Mouse (Mus musculus) gastrocnemius, postnatal 14 days (tissue): ENCODE measurements around the gene Apobec2. TPM values are rescaled to one million over a fixed set of nuclear protein-coding genes. Genes with fewer than 3 reads are reported as not detected.

Experiments used
- DNase-seq: peaks from one replicate; pipeline ENCODE4 v3.0.0; 2021; ENCODE audit warnings: mixed read lengths
- intact Hi-C: fragments of 180-260 bp; cut with DNase I; formaldehyde crosslinking; loops from one replicate; pipeline ENCODE4 v1.15.1; 2025; ENCODE audit warnings: low total_unique reads
- total RNA-seq, 2 experiments: library from RNA; stranded (reverse); gene quantifications; 2 replicates each; pipeline ENCODE4 v1.2.3; 2021

Gene Apobec2
- total RNA-seq, 2 experiments from 2014 or later, result 589 to 629 TPM

GRCm38 (mm10) chr17:48416425-48417195 is 16.1 kb downstream of the Apobec2 start:
- peak; percentile 50 for DNase-seq
- intact Hi-C loops, result loop anchor here (2.0 kb wide), 1 partner anchor 184 kb away; no protein-coding TSS in a partner anchor

GRCm38 (mm10) chr17:48416011-48416410 is 16.7 kb downstream of the Apobec2 start:
- intact Hi-C loops, result loop anchor here (2.0 kb wide), 1 partner anchor 185 kb away; no protein-coding TSS in a partner anchor
- DNase-seq, result no peak

GRCm38 (mm10) chr17:48411241-48411640 is 21.5 kb downstream of the Apobec2 start:
- DNase-seq, result no peak
- intact Hi-C loops, result no loop called here

GRCm38 (mm10) chr17:48410299-48410785 is 22.4 kb downstream of the Apobec2 start:
- no peak for DNase-seq
- intact Hi-C loops, result no loop called here

GRCm38 (mm10) chr17:48409380-48410298 is 23.1 kb downstream of the Apobec2 start, which contains the start of the genes Nfya and Oard1:
Gene Nfya, minus strand, starts transcription at chr17:48409906.
Gene Oard1, plus strand, starts transcription at chr17:48410014.
- intact Hi-C loops, result no loop called here
- DNase-seq, result peak; percentile 100

- intact Hi-C loops, result no loop called here
- DNase-seq, result peak; percentile 77
These were observed 24.0 kb downstream of the Apobec2 start for GRCm38 (mm10) chr17:48408526-48409291.

- intact Hi-C loops, result no loop called here
- no peak for DNase-seq
These were observed 24.7 kb downstream of the Apobec2 start for GRCm38 (mm10) chr17:48407910-48408525.

GRCm38 (mm10) chr17:48407154-48407553 is 25.6 kb downstream of the Apobec2 start:
- DNase-seq, result no peak
- intact Hi-C loops, result no loop called here

GRCm38 (mm10) chr17:48404706-48405105 is 28.0 kb downstream of the Apobec2 start:
- no peak for DNase-seq
- intact Hi-C loops, result no loop called here

GRCm38 (mm10) chr17:48403848-48404247 is 28.9 kb downstream of the Apobec2 start:
- intact Hi-C loops, result no loop called here
- no peak for DNase-seq

GRCm38 (mm10) chr17:48402751-48403150 is 30.0 kb downstream of the Apobec2 start:
- intact Hi-C loops, result no loop called here

GRCm38 (mm10) chr17:48401710-48402109 is 31.0 kb downstream of the Apobec2 start:
- intact Hi-C loops, result no loop called here
- no peak for DNase-seq

More at GRCm38 (mm10) chr17:48402751-48403150, 30.0 kb downstream of the Apobec2 start:
- DNase-seq, result no peak

- no peak for DNase-seq
- intact Hi-C loops, result no loop called here
These were observed 40.1 kb downstream of the Apobec2 start for GRCm38 (mm10) chr17:48392616-48393015.

GRCm38 (mm10) chr17:48391446-48391845 is 41.3 kb downstream of the Apobec2 start:
- intact Hi-C loops, result no loop called here
- DNase-seq, result no peak

GRCm38 (mm10) chr17:48389442-48389841 is 43.3 kb downstream of the Apobec2 start:
- intact Hi-C loops, result no loop called here
- DNase-seq, result no peak

- intact Hi-C loops, result no loop called here
These were observed 44.1 kb downstream of the Apobec2 start for GRCm38 (mm10) chr17:48388666-48389065.

GRCm38 (mm10) chr17:48385786-48386461 is 46.8 kb downstream of the Apobec2 start:
- no peak for DNase-seq
- intact Hi-C loops, result no loop called here

More at GRCm38 (mm10) chr17:48388666-48389065, 44.1 kb downstream of the Apobec2 start:
- no peak for DNase-seq

GRCm38 (mm10) chr17:48379050-48379449 is 53.7 kb downstream of the Apobec2 start:
- DNase-seq, result no peak
- intact Hi-C loops, result no loop called here
